Mouse (Mus musculus): ENCODE data around the gene Gan. TPM values are rescaled to one million over a fixed set of nuclear protein-coding genes. Genes with fewer than 3 reads are reported as not detected.

Gene Gan
- total and polyA plus RNA-seq, 2 experiments from 2014 or later = 0.60 to 4.0 TPM

GRCm38 (mm10) chr8:117227339-117227738, 69.4 kb downstream of the Gan start:
- Histone ChIP-seq H3K36me3 (replicated peaks; ENCODE audit: control insufficient read depth, insufficient read depth, low read length) (no peaks in the 10 kb centered on the region), H3K27me3 (ENCODE audit: control insufficient read depth, insufficient read depth, low read length) (no peaks in the 10 kb centered on the region), H3K4me2 (ENCODE audit: low read depth, low read length) (no peak overlapping the region), H3K4me3 (ENCODE audit: low read depth, low read length) (no peak overlapping the region), H3K4me1 (ENCODE audit: control insufficient read depth, insufficient read depth) (no peaks in the 10 kb centered on the region), H3K27ac (ENCODE audit: low read depth) (no peak overlapping the region), H3K9ac (replicated peaks; ENCODE audit: low read depth, low read length) (no peak overlapping the region), H3K9me3 (replicated peaks; ENCODE audit: control insufficient read depth, low read length) (no peaks in the 10 kb centered on the region)
- DNase-seq (ENCODE audit: low spot score) (no peak), ATAC-seq (ENCODE audit: insufficient read depth, low read depth) (no peak)
- 51% methylated on average over 2 of the region's 2 CpGs for WGBS
- TF ChIP-seq CTCF (IDR thresholded peaks at IDR 0.05; ENCODE audit: low read depth) (no peak), EP300 (IDR thresholded peaks at IDR 0.05; ENCODE audit: low read depth) (no peak)

- Histone ChIP-seq H3K4me1 (ENCODE audit: control insufficient read depth, insufficient read depth) (no peaks in the 10 kb centered on the region), H3K36me3 (replicated peaks; ENCODE audit: control insufficient read depth, insufficient read depth, low read length) (no peaks in the 10 kb centered on the region), H3K9ac (replicated peaks; ENCODE audit: low read depth, low read length) (no peak overlapping the region), H3K4me2 (ENCODE audit: low read depth, low read length) (no peak overlapping the region), H3K27ac (ENCODE audit: low read depth) (no peak overlapping the region), H3K27me3 (ENCODE audit: control insufficient read depth, insufficient read depth, low read length) (no peaks in the 10 kb centered on the region), H3K4me3 (ENCODE audit: low read depth, low read length) (no peak overlapping the region), H3K9me3 (replicated peaks; ENCODE audit: control insufficient read depth, low read length) (no peaks in the 10 kb centered on the region)
- ATAC-seq (ENCODE audit: insufficient read depth, low read depth) (no peak), DNase-seq (ENCODE audit: low spot score) (no peak)
- 80% methylated on average over 7 of the region's 7 CpGs for WGBS
- TF ChIP-seq EP300 (IDR thresholded peaks at IDR 0.05; ENCODE audit: low read depth) (no peak), CTCF (IDR thresholded peaks at IDR 0.05; ENCODE audit: low read depth) (no peak)
Observed at GRCm38 (mm10) chr8:117233199-117233598, 75.3 kb downstream of the Gan start.

GRCm38 (mm10) chr8:117236531-117236930, 78.6 kb downstream of the Gan start:
- Histone ChIP-seq H3K4me1 (ENCODE audit: control insufficient read depth, insufficient read depth) (no peaks in the 10 kb centered on the region), H3K9me3 (replicated peaks; ENCODE audit: control insufficient read depth, low read length) (no peaks in the 10 kb centered on the region), H3K9ac (replicated peaks; ENCODE audit: low read depth, low read length) (no peak overlapping the region), H3K36me3 (replicated peaks; ENCODE audit: control insufficient read depth, insufficient read depth, low read length) (no peaks in the 10 kb centered on the region), H3K27ac (ENCODE audit: low read depth) (no peak overlapping the region), H3K4me3 (ENCODE audit: low read depth, low read length) (no peak overlapping the region), H3K4me2 (ENCODE audit: low read depth, low read length) (no peak overlapping the region), H3K27me3 (ENCODE audit: control insufficient read depth, insufficient read depth, low read length) (no peaks in the 10 kb centered on the region)
- 91% methylated on average over 4 of the region's 4 CpGs for WGBS
- DNase-seq (ENCODE audit: low spot score) (no peak), ATAC-seq (ENCODE audit: insufficient read depth, low read depth) (no peak)
- no peak for TF ChIP-seq EP300 (IDR thresholded peaks at IDR 0.05; ENCODE audit: low read depth)
- no peak for TF ChIP-seq CTCF (IDR thresholded peaks at IDR 0.05; ENCODE audit: low read depth)

- H3K27ac ChIP-seq (ENCODE audit: low read depth) = no peak overlapping the region
- no peak overlapping the region for H3K9ac ChIP-seq (replicated peaks; ENCODE audit: low read depth, low read length)
- DNase-seq (ENCODE audit: low spot score) (no peak), ATAC-seq (ENCODE audit: insufficient read depth, low read depth) (no peak)
- H3K27me3 ChIP-seq (ENCODE audit: control insufficient read depth, insufficient read depth, low read length) = no peaks in the 10 kb centered on the region
- H3K4me3 ChIP-seq (ENCODE audit: low read depth, low read length) = no peak overlapping the region
- H3K4me2 ChIP-seq (ENCODE audit: low read depth, low read length) = no peak overlapping the region
- no peaks in the 10 kb centered on the region for H3K36me3 ChIP-seq (replicated peaks; ENCODE audit: control insufficient read depth, insufficient read depth, low read length)
- H3K9me3 ChIP-seq (replicated peaks; ENCODE audit: control insufficient read depth, low read length) = no peaks in the 10 kb centered on the region
- TF ChIP-seq EP300 (IDR thresholded peaks at IDR 0.05; ENCODE audit: low read depth) (no peak), CTCF (IDR thresholded peaks at IDR 0.05; ENCODE audit: low read depth) (no peak)
- no peaks in the 10 kb centered on the region for H3K4me1 ChIP-seq (ENCODE audit: control insufficient read depth, insufficient read depth)
- WGBS = 80% methylated on average over 5 of the region's 5 CpGs
Observed at GRCm38 (mm10) chr8:117240326-117240725, 82.4 kb downstream of the Gan start.

GRCm38 (mm10) chr8:117240841-117241494, 83.0 kb downstream of the Gan start:
- Histone ChIP-seq H3K27ac (ENCODE audit: low read depth) (no peak overlapping the region), H3K9me3 (replicated peaks; ENCODE audit: control insufficient read depth, low read length) (no peaks in the 10 kb centered on the region), H3K4me1 (ENCODE audit: control insufficient read depth, insufficient read depth) (no peaks in the 10 kb centered on the region), H3K4me3 (ENCODE audit: low read depth, low read length) (no peak overlapping the region), H3K27me3 (ENCODE audit: control insufficient read depth, insufficient read depth, low read length) (no peaks in the 10 kb centered on the region), H3K36me3 (replicated peaks; ENCODE audit: control insufficient read depth, insufficient read depth, low read length) (no peaks in the 10 kb centered on the region), H3K4me2 (ENCODE audit: low read depth, low read length) (no peak overlapping the region), H3K9ac (replicated peaks; ENCODE audit: low read depth, low read length) (no peak overlapping the region)
- DNase-seq (ENCODE audit: low spot score) (no peak), ATAC-seq (ENCODE audit: insufficient read depth, low read depth) (no peak)
- WGBS = 67% methylated on average over 5 of the region's 5 CpGs
- TF ChIP-seq EP300 (IDR thresholded peaks at IDR 0.05; ENCODE audit: low read depth) (no peak), CTCF (IDR thresholded peaks at IDR 0.05; ENCODE audit: low read depth) (no peak)

- Histone ChIP-seq H3K4me3 (ENCODE audit: low read depth, low read length) (no peak overlapping the region), H3K4me2 (ENCODE audit: low read depth, low read length) (no peak overlapping the region), H3K36me3 (replicated peaks; ENCODE audit: control insufficient read depth, insufficient read depth, low read length) (no peaks in the 10 kb centered on the region), H3K27ac (ENCODE audit: low read depth) (no peak overlapping the region), H3K4me1 (ENCODE audit: control insufficient read depth, insufficient read depth) (no peaks in the 10 kb centered on the region), H3K27me3 (ENCODE audit: control insufficient read depth, insufficient read depth, low read length) (no peaks in the 10 kb centered on the region), H3K9me3 (replicated peaks; ENCODE audit: control insufficient read depth, low read length) (no peaks in the 10 kb centered on the region), H3K9ac (replicated peaks; ENCODE audit: low read depth, low read length) (no peak overlapping the region)
- no peak for DNase-seq (ENCODE audit: low spot score)
- 66% methylated on average over 3 of the region's 3 CpGs for WGBS
- no peak for ATAC-seq (ENCODE audit: insufficient read depth, low read depth)
- TF ChIP-seq EP300 (IDR thresholded peaks at IDR 0.05; ENCODE audit: low read depth) = no peak
- no peak for TF ChIP-seq CTCF (IDR thresholded peaks at IDR 0.05; ENCODE audit: low read depth)
Observed at GRCm38 (mm10) chr8:117241848-117242247, 83.9 kb downstream of the Gan start.
